Mouse (Mus musculus): ENCODE results near the gene N4bp1. TPM values are rescaled to one million over a fixed set of nuclear protein-coding genes. Genes with fewer than 3 reads are reported as not detected.

The N4bp1 gene
- polyA plus RNA-seq, 1 experiment, result 12.7 TPM

DNA sequence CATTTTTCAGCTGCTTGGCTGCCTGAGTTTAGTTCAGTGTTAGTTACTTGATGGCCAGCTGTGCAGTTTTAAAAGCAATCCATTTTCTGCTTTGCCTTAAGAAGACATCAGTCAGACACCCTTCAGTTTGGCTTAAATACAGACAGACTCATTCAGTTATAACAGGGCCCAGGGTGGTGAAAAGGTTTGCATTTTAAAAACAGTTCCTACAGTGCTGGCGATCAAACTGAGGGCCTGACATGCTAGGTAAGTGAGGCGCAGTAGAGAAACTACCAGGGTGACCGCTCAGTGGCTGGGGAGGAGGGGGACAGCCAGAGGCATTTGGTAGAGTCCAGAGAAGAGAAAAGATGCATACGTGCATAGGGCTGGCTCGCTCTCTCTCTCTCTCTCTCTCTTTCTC is 36.2 kb downstream of the N4bp1 start:
- Histone ChIP-seq H3K27ac (ENCODE audit: control insufficient read depth, insufficient read depth, low read depth, low read length, poor library complexity) (no peak overlapping the region), H3K4me1 (ENCODE audit: control insufficient read depth, insufficient read depth, low read length) (no peaks in the 10 kb centered on the region), H3K4me3 (replicated peaks; ENCODE audit: control insufficient read depth, low read depth, low read length) (no peak overlapping the region)
- no peak for TF ChIP-seq POLR2A (IDR thresholded peaks at IDR 0.05; ENCODE audit: borderline replicate concordance, control insufficient read depth, low read depth, low read length)
- TF ChIP-seq CTCF (IDR thresholded peaks at IDR 0.05; ENCODE audit: control insufficient read depth, insufficient read depth, low read length), result no peak
- WGBS, result 87% methylated on average over 5 of the region's 5 CpGs

- Histone ChIP-seq H3K4me1 (ENCODE audit: control insufficient read depth, insufficient read depth, low read length) (no peaks in the 10 kb centered on the region), H3K4me3 (replicated peaks; ENCODE audit: control insufficient read depth, low read depth, low read length) (no peak overlapping the region), H3K27ac (ENCODE audit: control insufficient read depth, insufficient read depth, low read depth, low read length, poor library complexity) (no peak overlapping the region)
- 84% methylated on average over 6 of the region's 6 CpGs for WGBS
- TF ChIP-seq POLR2A (IDR thresholded peaks at IDR 0.05; ENCODE audit: borderline replicate concordance, control insufficient read depth, low read depth, low read length), result no peak
- TF ChIP-seq CTCF (IDR thresholded peaks at IDR 0.05; ENCODE audit: control insufficient read depth, insufficient read depth, low read length), result no peak
These were observed 36.7 kb downstream of the N4bp1 start for GRCm38 (mm10) chr8:86848401-86848800.

DNA sequence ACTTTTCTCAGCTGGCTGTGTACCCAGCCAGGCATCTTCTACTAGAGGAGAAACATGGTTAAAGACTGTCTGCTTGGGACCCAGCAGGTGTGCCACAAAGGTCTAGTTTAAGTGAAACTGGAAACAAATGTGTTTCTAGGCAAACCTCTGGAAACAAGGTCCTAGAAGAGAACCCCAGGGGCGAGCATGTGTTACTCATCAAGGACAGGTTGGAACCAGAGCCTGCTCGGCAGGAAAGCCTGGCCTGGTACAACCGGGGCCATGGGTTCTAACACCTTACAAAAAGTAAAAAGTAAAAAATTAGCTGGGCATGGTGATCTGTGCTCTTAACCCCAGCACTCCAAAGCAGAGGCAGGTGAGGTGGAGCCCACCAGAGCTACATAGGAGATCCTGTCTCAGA is 38.0 kb downstream of the N4bp1 start:
- no peak for TF ChIP-seq POLR2A (IDR thresholded peaks at IDR 0.05; ENCODE audit: borderline replicate concordance, control insufficient read depth, low read depth, low read length)
- no peak for TF ChIP-seq CTCF (IDR thresholded peaks at IDR 0.05; ENCODE audit: control insufficient read depth, insufficient read depth, low read length)
- no peaks in the 10 kb centered on the region for H3K4me1 ChIP-seq (ENCODE audit: control insufficient read depth, insufficient read depth, low read length)
- 88% methylated on average over 3 of the region's 3 CpGs for WGBS
- no peak overlapping the region for H3K4me3 ChIP-seq (replicated peaks; ENCODE audit: control insufficient read depth, low read depth, low read length)
- H3K27ac ChIP-seq (ENCODE audit: control insufficient read depth, insufficient read depth, low read depth, low read length, poor library complexity), result no peak overlapping the region

DNA sequence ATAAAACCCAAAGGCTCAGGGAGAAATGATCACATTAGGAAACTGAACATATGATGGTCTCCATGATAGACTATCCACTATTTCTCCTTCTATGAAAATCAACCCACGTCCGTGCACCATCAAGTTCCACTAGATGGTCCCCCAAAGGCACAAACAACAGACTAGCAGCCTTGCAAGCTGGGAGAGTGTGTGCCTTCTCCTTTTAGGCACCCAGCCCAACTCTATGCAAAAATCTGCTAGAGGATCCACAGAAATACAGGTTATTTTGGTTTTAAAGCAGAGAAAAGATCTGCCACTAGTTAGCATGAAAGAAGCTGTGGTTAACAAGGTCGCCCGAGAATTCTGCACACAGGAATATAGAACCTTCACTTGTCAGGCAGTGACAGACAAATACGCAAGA is 39.2 kb downstream of the N4bp1 start:
- Histone ChIP-seq H3K27ac (ENCODE audit: control insufficient read depth, insufficient read depth, low read depth, low read length, poor library complexity) (no peak overlapping the region), H3K4me3 (replicated peaks; ENCODE audit: control insufficient read depth, low read depth, low read length) (no peak overlapping the region), H3K4me1 (ENCODE audit: control insufficient read depth, insufficient read depth, low read length) (no peaks in the 10 kb centered on the region)
- WGBS, result 77% methylated on average over 5 of the region's 5 CpGs
- TF ChIP-seq POLR2A (IDR thresholded peaks at IDR 0.05; ENCODE audit: borderline replicate concordance, control insufficient read depth, low read depth, low read length), result no peak

DNA sequence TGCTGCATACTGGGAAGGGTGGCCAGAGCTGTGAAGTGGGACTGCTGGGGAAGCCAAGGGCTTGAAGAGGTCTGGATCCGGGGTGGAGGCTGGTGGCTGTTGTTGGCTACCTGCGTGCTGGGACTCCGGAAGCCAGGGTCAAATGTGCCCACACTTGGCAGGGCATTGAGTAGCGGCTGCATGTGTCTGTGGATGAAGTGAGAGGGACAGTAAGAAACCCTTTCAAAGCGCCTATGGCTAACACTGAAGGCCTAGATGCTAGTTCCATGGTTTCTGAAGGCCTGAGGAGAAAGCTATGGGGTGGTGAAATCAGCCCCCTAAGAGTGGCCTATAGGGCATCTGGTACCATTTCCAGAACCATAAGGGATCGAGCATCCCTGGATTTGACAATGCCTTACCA is 40.2 kb downstream of the N4bp1 start:
- 84% methylated on average over 6 of the region's 6 CpGs for WGBS
- Histone ChIP-seq H3K4me1 (ENCODE audit: control insufficient read depth, insufficient read depth, low read length) (no peaks in the 10 kb centered on the region), H3K4me3 (replicated peaks; ENCODE audit: control insufficient read depth, low read depth, low read length) (no peak overlapping the region), H3K27ac (ENCODE audit: control insufficient read depth, insufficient read depth, low read depth, low read length, poor library complexity) (no peak overlapping the region)
- TF ChIP-seq POLR2A (IDR thresholded peaks at IDR 0.05; ENCODE audit: borderline replicate concordance, control insufficient read depth, low read depth, low read length), result no peak
- no peak for TF ChIP-seq CTCF (IDR thresholded peaks at IDR 0.05; ENCODE audit: control insufficient read depth, insufficient read depth, low read length)

GRCm38 (mm10) chr8:86843896-86844295 is 41.2 kb downstream of the N4bp1 start:
- Histone ChIP-seq H3K4me1 (ENCODE audit: control insufficient read depth, insufficient read depth, low read length) (no peaks in the 10 kb centered on the region), H3K4me3 (replicated peaks; ENCODE audit: control insufficient read depth, low read depth, low read length) (no peak overlapping the region), H3K27ac (ENCODE audit: control insufficient read depth, insufficient read depth, low read depth, low read length, poor library complexity) (no peak overlapping the region)
- WGBS, result 62% methylated on average over 8 of the region's 8 CpGs
- TF ChIP-seq CTCF (IDR thresholded peaks at IDR 0.05; ENCODE audit: control insufficient read depth, insufficient read depth, low read length), result peak; percentile 35; the same call in 1 of the 2 replicates
- no peak for TF ChIP-seq POLR2A (IDR thresholded peaks at IDR 0.05; ENCODE audit: borderline replicate concordance, control insufficient read depth, low read depth, low read length)

- WGBS, result 83% methylated on average over 8 of the region's 8 CpGs
- Histone ChIP-seq H3K4me1 (ENCODE audit: control insufficient read depth, insufficient read depth, low read length) (no peaks in the 10 kb centered on the region), H3K4me3 (replicated peaks; ENCODE audit: control insufficient read depth, low read depth, low read length) (no peak overlapping the region), H3K27ac (ENCODE audit: control insufficient read depth, insufficient read depth, low read depth, low read length, poor library complexity) (no peak overlapping the region)
- TF ChIP-seq POLR2A (IDR thresholded peaks at IDR 0.05; ENCODE audit: borderline replicate concordance, control insufficient read depth, low read depth, low read length), result no peak
- TF ChIP-seq CTCF (IDR thresholded peaks at IDR 0.05; ENCODE audit: control insufficient read depth, insufficient read depth, low read length), result no peak
These were observed 43.3 kb downstream of the N4bp1 start for GRCm38 (mm10) chr8:86841556-86842309.

DNA sequence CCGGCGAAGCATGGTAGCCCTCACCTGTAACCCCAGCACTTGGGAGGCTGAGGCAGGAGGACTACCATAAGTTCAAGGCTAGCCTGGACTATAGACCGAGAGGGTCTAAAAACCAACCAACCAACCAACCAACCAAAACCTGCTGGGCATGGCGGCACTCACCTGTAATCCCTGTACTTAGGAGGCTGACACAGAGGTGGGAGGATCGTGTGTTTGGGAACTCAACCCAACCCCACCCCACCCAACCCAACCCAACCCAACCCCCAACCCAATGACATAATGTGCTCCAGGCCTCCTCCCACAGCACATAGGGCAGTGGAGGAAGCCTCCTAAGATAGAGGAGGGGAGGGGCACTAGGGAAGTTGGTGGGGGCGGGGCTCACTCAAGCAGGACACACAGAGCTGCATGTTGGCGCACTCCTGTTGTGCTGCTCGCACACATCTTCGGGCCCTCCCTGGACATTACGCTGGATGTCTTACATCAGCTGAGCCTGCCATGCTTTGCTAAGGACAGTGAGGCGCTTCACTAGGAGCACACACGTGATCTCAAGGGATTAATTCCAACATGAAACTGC is 44.9 kb downstream of the N4bp1 start:
- WGBS, result 87% methylated on average over 12 of the region's 12 CpGs
- Histone ChIP-seq H3K27ac (ENCODE audit: control insufficient read depth, insufficient read depth, low read depth, low read length, poor library complexity) (no peak overlapping the region), H3K4me1 (ENCODE audit: control insufficient read depth, insufficient read depth, low read length) (no peaks in the 10 kb centered on the region), H3K4me3 (replicated peaks; ENCODE audit: control insufficient read depth, low read depth, low read length) (no peak overlapping the region)
- TF ChIP-seq POLR2A (IDR thresholded peaks at IDR 0.05; ENCODE audit: borderline replicate concordance, control insufficient read depth, low read depth, low read length) (no peak), CTCF (IDR thresholded peaks at IDR 0.05; ENCODE audit: control insufficient read depth, insufficient read depth, low read length) (no peak)
